Mouse (Mus musculus) CH12.LX (cell line): ENCODE measurements around the gene Wars.

ENCODE experiments used
- CHD2 ChIP-seq: IDR thresholded peaks from 2 replicates; pipeline ENCODE4 v1.6.1; 2011; ENCODE audit warnings: low read length, improper control_type of control experiment
- CTCF ChIP-seq, 2 experiments: IDR thresholded peaks in 1 of 2; conservative IDR thresholded peaks in 1 of 2; 2 replicates each; pipeline ENCODE4 v1.5.1; 2011 to 2012; ENCODE audit warnings: low read depth in 2 of 2, low read length in 2 of 2, improper control_type of control experiment in 1 of 2, inconsistent platforms in 1 of 2, mild to moderate bottlenecking in 1 of 2, moderate library complexity in 1 of 2
- MAX ChIP-seq: IDR thresholded peaks from 2 replicates; pipeline ENCODE4 v1.6.1; 2011; ENCODE audit warnings: low read length, improper control_type of control experiment
- POLR2A ChIP-seq: IDR thresholded peaks from 2 replicates; pipeline ENCODE4 v1.6.1; 2011; ENCODE audit warnings: low read depth, mild to moderate bottlenecking, improper control_type of control experiment, low read length
- TCF12 ChIP-seq: IDR thresholded peaks from 2 replicates; pipeline ENCODE4 v1.6.1; 2014; ENCODE audit warnings: low read depth, mild to moderate bottlenecking, inconsistent platforms, low read length, improper control_type of control experiment
- USF2 ChIP-seq: conservative IDR thresholded peaks from 2 replicates; pipeline ENCODE4 v1.6.1; 2011; ENCODE audit warnings: low read depth, low read length, improper control_type of control experiment

DNA sequence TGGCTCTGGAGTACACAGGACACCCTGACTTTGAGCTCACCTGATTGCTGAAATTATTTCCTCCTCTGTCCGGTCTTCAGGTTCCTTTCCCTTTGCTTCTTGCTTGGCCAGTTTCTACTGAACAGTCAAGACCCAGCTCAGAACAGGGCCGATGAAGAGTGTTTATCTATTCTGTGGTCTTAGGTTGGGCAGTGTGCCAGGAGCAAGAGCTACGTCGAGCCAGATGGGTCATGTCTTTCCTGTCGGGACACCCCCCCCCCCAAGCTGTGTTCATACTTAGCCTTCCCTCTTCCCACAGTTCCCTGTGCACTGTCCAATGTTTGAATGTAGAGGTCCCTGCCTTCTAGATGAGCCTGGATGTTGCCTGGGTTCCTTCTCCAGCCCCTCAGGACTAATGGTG lies 7.4 kb upstream of the Wars start:
- TF ChIP-seq POLR2A (no peak), CTCF (conservative IDR thresholded peaks at IDR 0.05 in 1 of 2, IDR thresholded peaks at IDR 0.05 in 1 of 2; ENCODE audit: low read depth in 2 of 2, low read length in 2 of 2) (no peak), USF2 (no peak), MAX (no peak), CHD2 (no peak), TCF12 (no peak)
